8 mouse cellular contexts compared by ENCODE assay signal in genomic region chr1:59763164-59763768, GRCm38 (mm10). TPM values are rescaled to one million over a fixed set of nuclear protein-coding genes. Genes with fewer than 3 reads are reported as not detected.
A peak's percentile ranks its signal among the peaks of the same experiment; 100 is the strongest.
DNase-seq lines count a peak whose midpoint lies in the region; ATAC-seq and TF ChIP-seq lines count a peak whose summit lies in the region.

Gene Bmpr2 (plus strand): TSS chr1:59763400.

- TF ChIP-seq RAD21 in CH12.LX (IDR thresholded peaks at IDR 0.05; ENCODE audit: low read depth, low read length) = no peak

- H3K4me2 ChIP-seq in CH12.LX (ENCODE audit: insufficient read depth, low read depth, poor library complexity, severe bottlenecking) = peak within 1 kb of the TSS; percentile 31
- peak within 1 kb of the TSS; percentile 80 for H3K4me2 ChIP-seq in forebrain, embryonic 11.5 days (ENCODE audit: low read depth, low read length, severe bottlenecking)
- H3K4me2 ChIP-seq in heart, embryonic 15.5 days = peak within 1 kb of the TSS; percentile 70
- peak within 1 kb of the TSS; percentile 97 for H3K4me2 ChIP-seq in liver, embryonic 13.5 days
- peak within 1 kb of the TSS; percentile 79 for H3K4me2 ChIP-seq in stomach, embryonic 14.5 days (replicated peaks; ENCODE audit: low read depth, low read length)

- no peaks in the 10 kb centered on the region for H3K9me3 ChIP-seq in CH12.LX (replicated peaks; ENCODE audit: low read length)
- H3K9me3 ChIP-seq in forebrain, embryonic 11.5 days (ENCODE audit: control insufficient read depth, low read length) = no peaks in the 10 kb centered on the region
- no peaks in the 10 kb centered on the region for H3K9me3 ChIP-seq in heart, embryonic 15.5 days (replicated peaks)
- H3K9me3 ChIP-seq in liver, embryonic 13.5 days (replicated peaks) = no peaks in the 10 kb centered on the region
- H3K9me3 ChIP-seq in stomach, embryonic 14.5 days (ENCODE audit: control insufficient read depth, low read depth, low read length) = no peaks in the 10 kb centered on the region

- H3K27me3 ChIP-seq in CH12.LX (replicated peaks) = no peaks in the 10 kb centered on the region
- no peaks in the 10 kb centered on the region for H3K27me3 ChIP-seq in forebrain, embryonic 11.5 days (ENCODE audit: control insufficient read depth, insufficient read depth, low read length)
- H3K27me3 ChIP-seq in heart, embryonic 15.5 days = no peaks in the 10 kb centered on the region
- H3K27me3 ChIP-seq in liver, embryonic 13.5 days = peaks cover 4% of the 10 kb centered on the region; the same call in 1 of the 2 replicates
- no peaks in the 10 kb centered on the region for H3K27me3 ChIP-seq in stomach, embryonic 14.5 days (ENCODE audit: control insufficient read depth, insufficient read depth, low read length)

- in situ Hi-C loops in CH12.LX (cut with MboI; ENCODE audit: low pct_ligation_motif_present, low pct_unique_long_range_greater_than_20kb, low sequenced_read_pairs) = loop anchor here (25.0 kb wide), 1 partner anchor 224 kb away; no protein-coding TSS in a partner anchor

- H3K27ac ChIP-seq in CH12.LX (ENCODE audit: insufficient read depth, low read depth) = peak within 1 kb of the TSS; percentile 47
- H3K27ac ChIP-seq in forebrain, embryonic 11.5 days (ENCODE audit: low read depth, low read length) = peak within 1 kb of the TSS; percentile 97
- H3K27ac ChIP-seq in heart, embryonic 15.5 days = peak within 1 kb of the TSS; percentile 99
- H3K27ac ChIP-seq in liver, embryonic 13.5 days = peak within 1 kb of the TSS; percentile 80
- H3K27ac ChIP-seq in stomach, embryonic 14.5 days (ENCODE audit: low read length) = peak within 1 kb of the TSS; percentile 98

- no peaks in the 10 kb centered on the region for H3K36me3 ChIP-seq in CH12.LX (replicated peaks in 1 of 2; ENCODE audit: control insufficient read depth in 1 of 2, insufficient read depth in 1 of 2, low read length in 1 of 2)
- H3K36me3 ChIP-seq in forebrain, embryonic 11.5 days (ENCODE audit: control insufficient read depth, insufficient read depth, low read length) = no peaks in the 10 kb centered on the region
- no peaks in the 10 kb centered on the region for H3K36me3 ChIP-seq in heart, embryonic 15.5 days
- no peaks in the 10 kb centered on the region for H3K36me3 ChIP-seq in liver, embryonic 13.5 days
- no peaks in the 10 kb centered on the region for H3K36me3 ChIP-seq in stomach, embryonic 14.5 days (ENCODE audit: control insufficient read depth, insufficient read depth, low read length)

- dilution Hi-C loops in CH12.LX (cut with MboI; ENCODE audit: extremely low pct_ligation_motif_present, extremely low pct_unique_long_range_greater_than_20kb, low sequenced_read_pairs) = no loop called here

- 0 out of 4 replicates have a peak, but pooled peaks of 1 of the 2 experiments have one; percentile 2 for TF ChIP-seq CTCF in CH12.LX (conservative IDR thresholded peaks at IDR 0.05 in 1 of 2, IDR thresholded peaks at IDR 0.05 in 1 of 2; ENCODE audit: low read depth in 2 of 2, low read length in 2 of 2)

- H3K4me1 ChIP-seq in CH12.LX (ENCODE audit: control insufficient read depth in 1 of 2, insufficient read depth in 2 of 2) = peaks cover 0 to 15% of the 10 kb centered on the region in 2 experiments; a peak in 2 of 4 replicates
- no peaks in the 10 kb centered on the region; the same call in 1 of the 2 replicates for H3K4me1 ChIP-seq in forebrain, embryonic 11.5 days (replicated peaks; ENCODE audit: control insufficient read depth, insufficient read depth, low read length)
- H3K4me1 ChIP-seq in heart, embryonic 15.5 days (replicated peaks) = peaks cover 16% of the 10 kb centered on the region
- peaks cover 29% of the 10 kb centered on the region for H3K4me1 ChIP-seq in liver, embryonic 13.5 days (replicated peaks)
- H3K4me1 ChIP-seq in stomach, embryonic 14.5 days (ENCODE audit: control insufficient read depth, insufficient read depth, low read length) = peaks cover 13% of the 10 kb centered on the region; the same call in 1 of the 2 replicates

- no peak for TF ChIP-seq EP300 in CH12.LX (IDR thresholded peaks at IDR 0.05; ENCODE audit: low read length)

- ATAC-seq in forebrain, embryonic 11.5 days (replicated peaks; ENCODE audit: low FRiP score) = peak; percentile 93
- ATAC-seq in heart, embryonic 15.5 days (replicated peaks; ENCODE audit: insufficient number of reproducible peaks, insufficient read depth, low FRiP score, low read depth) = peak; percentile 90
- ATAC-seq in liver, embryonic 13.5 days (ENCODE audit: low read depth) = peak; percentile 90
- ATAC-seq in stomach, embryonic 14.5 days (ENCODE audit: insufficient number of reproducible peaks, insufficient read depth, low FRiP score, low read depth) = peak; percentile 89

- peak; percentile 76 for TF ChIP-seq POLR2A in CH12.LX (IDR thresholded peaks at IDR 0.05; ENCODE audit: low read depth, low read length)

- peak within 1 kb of the TSS; percentile 73 to 81 (median 74) for H3K4me3 ChIP-seq in CH12.LX (replicated peaks in 1 of 3; ENCODE audit: low read depth in 2 of 3, low read length in 2 of 3, poor library complexity in 1 of 3)
- peak within 1 kb of the TSS; percentile 98 for H3K4me3 ChIP-seq in forebrain, embryonic 11.5 days (ENCODE audit: low read depth, low read length)
- peak within 1 kb of the TSS; percentile 96 for H3K4me3 ChIP-seq in heart, embryonic 15.5 days
- peak within 1 kb of the TSS; percentile 78 for H3K4me3 ChIP-seq in liver, embryonic 13.5 days (replicated peaks)
- peak within 1 kb of the TSS; percentile 67 for H3K4me3 ChIP-seq in stomach, embryonic 14.5 days (ENCODE audit: low read depth, low read length)

- peak within 1 kb of the TSS; percentile 78 for H3K9ac ChIP-seq in CH12.LX (ENCODE audit: insufficient read depth, low read depth)
- H3K9ac ChIP-seq in forebrain, embryonic 11.5 days (ENCODE audit: low read length) = peak within 1 kb of the TSS; percentile 96
- peak within 1 kb of the TSS; percentile 86 for H3K9ac ChIP-seq in heart, embryonic 15.5 days
- peak within 1 kb of the TSS; percentile 86 for H3K9ac ChIP-seq in liver, embryonic 13.5 days
- H3K9ac ChIP-seq in stomach, embryonic 14.5 days (replicated peaks; ENCODE audit: low read depth, low read length) = peak within 1 kb of the TSS; percentile 92

- under 1% methylated on average over 42 of the region's 75 CpGs for WGBS in forebrain, embryonic 11.5 days
- WGBS in heart, embryonic 15.5 days = under 1% methylated on average over 71 of the region's 75 CpGs
- under 1% methylated on average over 73 of the region's 75 CpGs for WGBS in liver, embryonic 13.5 days (ENCODE audit: insufficient replicate concordance)
- WGBS in stomach, embryonic 14.5 days = under 1% methylated on average over 54 of the region's 75 CpGs

- H3K79me2 ChIP-seq in CH12.LX (replicated peaks; ENCODE audit: control insufficient read depth, extremely low read depth, insufficient read depth, poor library complexity, severe bottlenecking) = peaks cover 8% of the 10 kb centered on the region

- DNase-seq in CH12.LX (ENCODE audit: extremely low read depth) = peak; percentile 70
- DNase-seq in c-Kit-positive CD71-negative TER-119-negative erythroid progenitor cells, embryonic 14.5 days (ENCODE audit: low read depth) = peak; percentile 59
- DNase-seq in forebrain, embryonic 11.5 days (ENCODE audit: low spot score) = peak; percentile 95
- peak; percentile 94 for DNase-seq in kidney, postnatal 14 days
- DNase-seq in liver, embryonic 13.5 days = peak; percentile 74
- peak; percentile 66 to 69 for DNase-seq in natural killer cell, adult 2 months (ENCODE audit: low spot score in 2 of 2)

TF ChIP-seq in CH12.LX, 34 proteins besides CTCF, POLR2A, EP300 and RAD21:
- TF ChIP-seq E2F4 (IDR thresholded peaks at IDR 0.05; ENCODE audit: insufficient replicate concordance, low read depth, low read length) (no peak), MAFK (IDR thresholded peaks at IDR 0.05; ENCODE audit: insufficient replicate concordance, low read length) (no peak), TCF12 (IDR thresholded peaks at IDR 0.05; ENCODE audit: low read depth, low read length) (peak; percentile 35; the same call in 1 of the 2 replicates), NELFE (IDR thresholded peaks at IDR 0.05; ENCODE audit: low read depth, low read length) (peak; percentile 58; the same call in 1 of the 2 replicates), USF2 (conservative IDR thresholded peaks at IDR 0.05; ENCODE audit: low read depth, low read length) (no peak), ZMIZ1 (IDR thresholded peaks at IDR 0.05; ENCODE audit: low read depth, low read length) (peak; percentile 33; the same call in 1 of the 2 replicates), NRF1 (IDR thresholded peaks at IDR 0.05; ENCODE audit: low read depth, low read length) (peak; percentile 86)

RNA-seq across cellular contexts. Expression of gene Bmpr2, which starts in this region (rescaled TPM):
- total RNA-seq in CH12.LX (2012; rRNA removed) (3.1 and 3.6 TPM in 2 replicates), CH12.LX (2014; rRNA removed) (4.8 and 5.0 TPM in 2 replicates)
- 3.6 and 4.7 TPM in 2 replicates for polyA plus RNA-seq in CH12.LX (2012; ENCODE audit: insufficient read length, low read depth)
- polyA plus RNA-seq in forebrain, embryonic 11.5 days (2014; fragmentation: Nextera tagmentation; extraction: Ambion mirVana) = 11.7 and 12.3 TPM in 2 replicates
- polyA plus RNA-seq in heart, embryonic 15.5 days (2015; fragmentation: Nextera tagmentation; extraction: Ambion mirVana) = 5.8 and 6.5 TPM in 2 replicates
- 0.89 and 0.95 TPM in 2 replicates for polyA plus RNA-seq in liver, embryonic 13.5 days (2015; fragmentation: Nextera tagmentation; extraction: Ambion mirVana)
- 15.0 and 17.2 TPM in 2 replicates for polyA plus RNA-seq in stomach, embryonic 14.5 days (2014; fragmentation: Nextera tagmentation; extraction: Ambion mirVana)

Comparison
In these comparisons a context has a peak if more than half of its experiments do, and no peak if none do; other contexts are left out.
1. Peak in every context shown above with its lines: DNase-seq, ATAC-seq, H3K4me3 ChIP-seq and H3K27ac ChIP-seq.
2. Peak in DNase-seq, ATAC-seq, H3K4me3 ChIP-seq, H3K27ac ChIP-seq, H3K9ac ChIP-seq and H3K4me2 ChIP-seq in liver, embryonic 13.5 days; RNA of the gene not detected or under 1 TPM.
3. H3K27ac ChIP-seq: peak in every context shown above with its lines; median percentile 99 in heart, embryonic 15.5 days; 98 in stomach, embryonic 14.5 days; 97 in forebrain, embryonic 11.5 days; 80 in liver, embryonic 13.5 days; 47 in CH12.LX.
4. H3K4me2 ChIP-seq: peak in every context shown above with its lines; median percentile 97 in liver, embryonic 13.5 days; 80 in forebrain, embryonic 11.5 days; 79 in stomach, embryonic 14.5 days; 70 in heart, embryonic 15.5 days; 31 in CH12.LX.